Mouse (Mus musculus): ENCODE data around the gene Dynlt1b. TPM values are rescaled to one million over a fixed set of nuclear protein-coding genes. Genes with fewer than 3 reads are reported as not detected.
A peak's percentile ranks its signal among the peaks of the same experiment; 100 is the strongest.
"Not testable (repeated sequence)": the region's sequence is repeated elsewhere in the genome, so short reads cannot be mapped to it uniquely, and the experiment has no call there.

Gene Dynlt1b
- 226 and 249 TPM in 2 replicates for polyA plus RNA-seq (2011; ENCODE audit: insufficient read depth, insufficient read length, low read depth, missing spikeins)

GRCm38 (mm10) chr17:6429945-6430344, at the start of gene Dynlt1b:
Gene Dynlt1b, plus strand, starts transcription at chr17:6430112.
- H3K4me1 ChIP-seq (ENCODE audit: control insufficient read depth, insufficient read depth, low read length); H3K36me3 ChIP-seq (ENCODE audit: control insufficient read depth, insufficient read depth, low read length, poor library complexity, severe bottlenecking); H3K27me3 ChIP-seq (ENCODE audit: control insufficient read depth, insufficient read depth, low read length, poor library complexity, severe bottlenecking); H3K9me3 ChIP-seq (replicated peaks; ENCODE audit: control insufficient read depth, insufficient read depth, low read length, poor library complexity, severe bottlenecking): not testable (repeated sequence)
- TF ChIP-seq POLR2A (IDR thresholded peaks at IDR 0.05; ENCODE audit: insufficient read depth, low read length), result peak; percentile 43
- peak within 1 kb of the TSS; percentile 58 for H3K4me3 ChIP-seq (ENCODE audit: low read depth, low read length)
- H3K9ac ChIP-seq (ENCODE audit: low read depth, poor library complexity, severe bottlenecking), result peak within 1 kb of the TSS; percentile 62; the same call in 1 of the 2 replicates
- peak within 1 kb of the TSS; percentile 40; the same call in 1 of the 2 replicates for H3K27ac ChIP-seq (ENCODE audit: insufficient read depth, low read length)

GRCm38 (mm10) chr17:6380182-6380841, 49.6 kb upstream of the Dynlt1b start:
- H3K36me3 ChIP-seq (ENCODE audit: control insufficient read depth, insufficient read depth, low read length, poor library complexity, severe bottlenecking); H3K27me3 ChIP-seq (ENCODE audit: control insufficient read depth, insufficient read depth, low read length, poor library complexity, severe bottlenecking); H3K9me3 ChIP-seq (replicated peaks; ENCODE audit: control insufficient read depth, insufficient read depth, low read length, poor library complexity, severe bottlenecking); H3K4me1 ChIP-seq (ENCODE audit: control insufficient read depth, insufficient read depth, low read length); H3K4me3 ChIP-seq (ENCODE audit: low read depth, low read length); H3K9ac ChIP-seq (ENCODE audit: low read depth, poor library complexity, severe bottlenecking); H3K27ac ChIP-seq (ENCODE audit: insufficient read depth, low read length): not testable (repeated sequence)

GRCm38 (mm10) chr17:6381071-6381682, 48.7 kb upstream of the Dynlt1b start:
- not testable (repeated sequence) for H3K9ac ChIP-seq (ENCODE audit: low read depth, poor library complexity, severe bottlenecking); H3K36me3 ChIP-seq (ENCODE audit: control insufficient read depth, insufficient read depth, low read length, poor library complexity, severe bottlenecking); H3K27me3 ChIP-seq (ENCODE audit: control insufficient read depth, insufficient read depth, low read length, poor library complexity, severe bottlenecking); H3K4me1 ChIP-seq (ENCODE audit: control insufficient read depth, insufficient read depth, low read length); H3K27ac ChIP-seq (ENCODE audit: insufficient read depth, low read length); H3K9me3 ChIP-seq (replicated peaks; ENCODE audit: control insufficient read depth, insufficient read depth, low read length, poor library complexity, severe bottlenecking); H3K4me3 ChIP-seq (ENCODE audit: low read depth, low read length)

DNA sequence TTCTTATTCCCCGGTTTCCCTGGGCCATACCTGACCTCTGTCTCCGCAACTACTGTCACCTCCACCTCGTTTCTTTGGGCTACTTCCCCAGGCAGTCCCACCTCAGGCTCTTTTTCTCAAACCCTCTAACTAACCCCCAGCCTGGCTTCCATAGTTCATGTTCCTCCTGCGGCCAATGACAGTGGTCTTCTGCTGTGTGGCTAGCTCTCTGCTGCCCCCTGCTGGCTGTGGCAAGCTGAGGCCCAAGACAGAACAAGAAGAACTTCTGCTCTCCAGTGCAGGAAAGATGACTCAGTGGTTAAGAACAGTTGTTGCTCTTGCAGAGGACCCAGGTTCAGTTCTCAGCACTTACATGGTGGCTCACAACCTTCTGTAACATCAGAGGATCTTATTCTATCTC, 43.0 kb upstream of the Dynlt1b start:
- not testable (repeated sequence) for H3K27me3 ChIP-seq (ENCODE audit: control insufficient read depth, insufficient read depth, low read length, poor library complexity, severe bottlenecking); H3K4me1 ChIP-seq (ENCODE audit: control insufficient read depth, insufficient read depth, low read length); H3K27ac ChIP-seq (ENCODE audit: insufficient read depth, low read length); H3K36me3 ChIP-seq (ENCODE audit: control insufficient read depth, insufficient read depth, low read length, poor library complexity, severe bottlenecking); H3K9me3 ChIP-seq (replicated peaks; ENCODE audit: control insufficient read depth, insufficient read depth, low read length, poor library complexity, severe bottlenecking); H3K4me3 ChIP-seq (ENCODE audit: low read depth, low read length); H3K9ac ChIP-seq (ENCODE audit: low read depth, poor library complexity, severe bottlenecking)

- H3K4me1 ChIP-seq (ENCODE audit: control insufficient read depth, insufficient read depth, low read length); H3K27ac ChIP-seq (ENCODE audit: insufficient read depth, low read length); H3K9ac ChIP-seq (ENCODE audit: low read depth, poor library complexity, severe bottlenecking); H3K9me3 ChIP-seq (replicated peaks; ENCODE audit: control insufficient read depth, insufficient read depth, low read length, poor library complexity, severe bottlenecking); H3K36me3 ChIP-seq (ENCODE audit: control insufficient read depth, insufficient read depth, low read length, poor library complexity, severe bottlenecking); H3K27me3 ChIP-seq (ENCODE audit: control insufficient read depth, insufficient read depth, low read length, poor library complexity, severe bottlenecking); H3K4me3 ChIP-seq (ENCODE audit: low read depth, low read length): not testable (repeated sequence)
Observed at GRCm38 (mm10) chr17:6387380-6387911, 42.5 kb upstream of the Dynlt1b start.

DNA sequence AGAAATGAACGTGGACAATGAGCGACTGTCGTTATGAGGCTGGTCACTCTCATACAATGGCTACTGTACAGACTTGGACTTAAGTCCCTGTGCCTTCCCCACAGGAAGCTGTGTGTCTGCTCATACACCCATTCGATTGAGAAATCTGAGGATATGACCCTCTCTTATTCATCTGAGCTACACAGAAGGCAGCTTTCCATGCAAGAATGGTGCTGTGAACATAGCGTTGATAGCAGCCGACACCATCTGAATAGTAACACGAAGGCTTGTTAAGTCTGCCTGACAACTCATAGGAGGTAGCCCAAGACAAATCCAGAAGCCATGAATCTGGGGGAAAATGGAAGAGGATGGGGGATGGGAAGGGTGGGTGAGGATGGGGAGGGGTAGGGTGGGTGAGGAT, 40.4 kb upstream of the Dynlt1b start:
- H3K4me3 ChIP-seq (ENCODE audit: low read depth, low read length); H3K27ac ChIP-seq (ENCODE audit: insufficient read depth, low read length); H3K4me1 ChIP-seq (ENCODE audit: control insufficient read depth, insufficient read depth, low read length): not testable (repeated sequence)

DNA sequence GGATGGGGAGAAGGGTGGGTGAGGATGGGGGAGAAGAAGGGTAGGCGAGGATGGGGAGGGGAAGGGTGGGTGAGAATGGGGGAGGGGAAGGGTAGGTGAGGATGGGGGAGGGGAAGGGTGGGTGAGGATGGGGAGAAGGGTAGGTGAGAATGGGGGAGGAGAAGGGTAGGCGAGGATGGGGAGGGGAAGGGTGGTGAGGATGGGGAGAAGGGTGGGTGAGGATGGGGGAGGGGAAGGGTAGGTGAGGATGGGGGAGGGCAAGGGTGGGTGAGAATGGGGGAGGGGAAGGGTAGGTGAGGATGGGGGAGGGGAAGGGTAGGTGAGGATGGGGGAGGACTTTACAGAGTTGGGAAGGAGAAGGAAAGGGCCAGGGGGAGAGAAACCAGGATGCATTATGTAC, 39.2 kb upstream of the Dynlt1b start:
- H3K27me3 ChIP-seq (ENCODE audit: control insufficient read depth, insufficient read depth, low read length, poor library complexity, severe bottlenecking); H3K36me3 ChIP-seq (ENCODE audit: control insufficient read depth, insufficient read depth, low read length, poor library complexity, severe bottlenecking): not testable (repeated sequence)

More for the DNA sequence above, 40.4 kb upstream of the Dynlt1b start:
- not testable (repeated sequence) for H3K9me3 ChIP-seq (replicated peaks; ENCODE audit: control insufficient read depth, insufficient read depth, low read length, poor library complexity, severe bottlenecking); H3K36me3 ChIP-seq (ENCODE audit: control insufficient read depth, insufficient read depth, low read length, poor library complexity, severe bottlenecking); H3K27me3 ChIP-seq (ENCODE audit: control insufficient read depth, insufficient read depth, low read length, poor library complexity, severe bottlenecking); H3K9ac ChIP-seq (ENCODE audit: low read depth, poor library complexity, severe bottlenecking)

DNA sequence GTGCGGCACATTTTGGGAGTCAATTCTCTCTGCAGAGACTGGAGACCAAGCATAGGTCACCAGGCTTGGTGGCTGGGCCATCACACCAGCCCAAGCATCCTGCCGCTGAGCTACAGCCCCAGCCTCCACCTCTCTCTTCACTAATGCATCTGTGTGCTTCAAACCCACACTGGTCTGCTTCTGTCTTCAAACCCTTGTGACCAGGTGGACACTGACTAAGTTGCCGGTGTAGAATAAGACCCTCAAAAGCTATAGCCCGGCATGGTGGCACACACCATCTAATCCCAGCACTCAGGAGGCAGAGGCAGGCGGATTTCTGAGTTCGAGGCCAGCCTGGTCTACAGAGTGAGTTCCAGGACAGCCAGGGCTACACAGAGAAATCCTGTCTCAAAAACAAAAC, 38.2 kb upstream of the Dynlt1b start:
- H3K9ac ChIP-seq (ENCODE audit: low read depth, poor library complexity, severe bottlenecking); H3K9me3 ChIP-seq (replicated peaks; ENCODE audit: control insufficient read depth, insufficient read depth, low read length, poor library complexity, severe bottlenecking); H3K36me3 ChIP-seq (ENCODE audit: control insufficient read depth, insufficient read depth, low read length, poor library complexity, severe bottlenecking); H3K27ac ChIP-seq (ENCODE audit: insufficient read depth, low read length); H3K4me3 ChIP-seq (ENCODE audit: low read depth, low read length); H3K4me1 ChIP-seq (ENCODE audit: control insufficient read depth, insufficient read depth, low read length); H3K27me3 ChIP-seq (ENCODE audit: control insufficient read depth, insufficient read depth, low read length, poor library complexity, severe bottlenecking): not testable (repeated sequence)

More for the DNA sequence above, 39.2 kb upstream of the Dynlt1b start:
- H3K27ac ChIP-seq (ENCODE audit: insufficient read depth, low read length); H3K9me3 ChIP-seq (replicated peaks; ENCODE audit: control insufficient read depth, insufficient read depth, low read length, poor library complexity, severe bottlenecking); H3K4me3 ChIP-seq (ENCODE audit: low read depth, low read length); H3K9ac ChIP-seq (ENCODE audit: low read depth, poor library complexity, severe bottlenecking); H3K4me1 ChIP-seq (ENCODE audit: control insufficient read depth, insufficient read depth, low read length): not testable (repeated sequence)

- H3K9ac ChIP-seq (ENCODE audit: low read depth, poor library complexity, severe bottlenecking); H3K27me3 ChIP-seq (ENCODE audit: control insufficient read depth, insufficient read depth, low read length, poor library complexity, severe bottlenecking); H3K9me3 ChIP-seq (replicated peaks; ENCODE audit: control insufficient read depth, insufficient read depth, low read length, poor library complexity, severe bottlenecking); H3K36me3 ChIP-seq (ENCODE audit: control insufficient read depth, insufficient read depth, low read length, poor library complexity, severe bottlenecking); H3K4me3 ChIP-seq (ENCODE audit: low read depth, low read length); H3K27ac ChIP-seq (ENCODE audit: insufficient read depth, low read length); H3K4me1 ChIP-seq (ENCODE audit: control insufficient read depth, insufficient read depth, low read length): not testable (repeated sequence)
Observed at GRCm38 (mm10) chr17:6392473-6393340, 37.2 kb upstream of the Dynlt1b start.
